Mouse (Mus musculus) embryo, embryonic 11.5 days (tissue): ENCODE results near the gene Cnih4.
A peak's percentile ranks its signal among the peaks of the same experiment; 100 is the strongest.

Experiments
- DNase-seq: peaks from one replicate; pipeline ENCODE4 v3.0.0-alpha.2; 2012; ENCODE audit warnings: low read depth, low spot score

Cnih4 gene

DNA sequence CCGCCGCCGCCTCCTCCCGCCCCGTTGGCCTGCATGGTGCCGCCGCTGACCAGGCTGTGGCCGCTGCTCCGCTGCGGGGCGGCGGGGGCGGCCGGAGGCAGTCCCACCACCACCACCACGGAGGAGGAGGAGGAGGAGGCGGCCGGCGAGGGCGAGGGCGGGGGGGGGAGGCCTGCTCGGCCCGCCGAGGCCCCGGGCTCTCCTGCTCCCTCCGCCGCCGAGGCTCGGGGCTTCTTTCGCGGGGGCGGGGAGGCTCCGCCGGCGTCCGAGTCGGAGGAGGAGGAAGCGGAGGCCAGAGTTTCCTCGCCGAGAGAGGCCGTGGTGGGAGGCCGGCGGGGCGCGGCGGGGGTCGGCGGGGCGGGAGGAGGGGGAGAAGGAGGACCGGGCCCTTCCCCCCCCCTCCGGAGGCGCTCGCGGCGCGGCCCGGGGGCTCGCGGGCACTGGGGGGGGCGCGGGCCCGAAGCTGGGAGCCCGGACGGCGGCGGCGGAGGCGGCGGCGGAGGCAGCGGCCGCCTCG is 67.0 kb downstream of the Cnih4 start:
- no peak for DNase-seq

DNA sequence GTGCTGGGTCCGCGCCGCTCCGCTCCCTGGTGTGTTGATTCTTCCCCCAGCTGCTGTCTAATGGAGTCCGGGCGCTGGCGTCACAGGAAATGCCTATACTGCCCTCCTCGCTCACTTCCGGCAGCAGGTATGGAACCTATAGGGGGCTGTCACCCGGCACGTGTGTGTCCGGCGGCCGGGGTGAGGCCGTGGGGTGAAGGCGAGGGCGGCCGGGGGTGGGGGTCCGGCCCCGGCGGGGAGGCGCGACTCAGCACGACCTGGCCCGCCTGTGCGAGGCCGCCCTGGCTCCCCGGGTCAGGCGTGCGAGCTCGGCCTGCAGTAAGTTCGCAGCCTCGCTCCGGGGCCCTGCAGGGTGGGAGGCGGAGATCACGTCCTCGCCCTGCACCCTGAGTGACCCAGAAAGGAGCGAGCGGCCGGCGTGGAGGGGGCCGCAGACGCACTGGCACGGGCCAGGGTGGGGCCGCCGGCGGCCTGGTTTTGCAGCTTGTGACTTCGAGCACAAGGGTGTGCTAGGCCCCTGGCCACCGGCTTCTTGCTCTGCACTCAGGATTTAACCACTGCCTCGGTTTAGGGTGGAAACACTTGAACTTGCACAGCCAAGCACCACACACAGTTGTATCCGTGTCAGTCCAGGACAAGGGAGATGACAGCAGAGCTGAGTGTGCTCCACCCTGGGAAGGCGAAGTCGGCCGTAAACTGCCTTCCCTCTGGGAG is 67.6 kb downstream of the Cnih4 start, which contains the start of gene Wdr26:
Gene Wdr26, minus strand, starts transcription at position 82 of the 714 bp plus-strand sequence.
- DNase-seq: peak; percentile 71

DNA sequence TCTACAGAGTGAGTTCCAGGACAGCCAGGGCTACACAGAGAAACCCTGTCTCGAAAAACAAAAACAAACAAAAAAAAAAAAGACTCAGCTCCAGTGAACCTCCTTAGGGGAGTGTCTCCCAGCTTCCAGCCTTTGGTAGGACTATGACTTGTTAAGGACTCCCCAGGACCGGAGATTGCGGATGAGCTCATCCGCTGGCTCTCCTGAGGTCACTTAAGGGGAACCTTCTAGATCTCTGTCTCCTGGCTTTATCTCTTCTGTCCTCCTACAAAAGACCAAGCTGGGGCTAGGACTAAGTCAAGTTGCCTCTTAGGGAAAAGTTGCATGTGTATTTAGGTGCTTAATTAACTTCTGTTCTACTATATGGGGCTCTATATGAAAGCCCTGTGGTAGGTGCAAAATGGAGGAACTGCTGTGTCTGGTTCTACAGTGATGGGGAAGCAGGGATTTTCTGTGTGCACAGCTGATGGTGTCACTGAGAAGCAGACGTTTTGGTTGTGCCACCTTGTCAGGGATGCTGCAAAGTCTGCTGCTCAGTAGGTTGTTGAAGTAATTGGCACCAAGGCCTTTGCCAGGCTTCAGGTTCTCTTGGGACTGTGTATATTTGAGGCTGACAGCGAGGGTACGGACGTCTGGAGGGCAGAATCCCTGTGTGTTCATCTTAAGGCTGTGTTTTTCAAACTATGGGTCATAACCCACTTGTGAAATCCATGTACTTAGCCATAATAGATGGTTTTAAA is 70.0 kb downstream of the Cnih4 start:
- no peak for DNase-seq

DNA sequence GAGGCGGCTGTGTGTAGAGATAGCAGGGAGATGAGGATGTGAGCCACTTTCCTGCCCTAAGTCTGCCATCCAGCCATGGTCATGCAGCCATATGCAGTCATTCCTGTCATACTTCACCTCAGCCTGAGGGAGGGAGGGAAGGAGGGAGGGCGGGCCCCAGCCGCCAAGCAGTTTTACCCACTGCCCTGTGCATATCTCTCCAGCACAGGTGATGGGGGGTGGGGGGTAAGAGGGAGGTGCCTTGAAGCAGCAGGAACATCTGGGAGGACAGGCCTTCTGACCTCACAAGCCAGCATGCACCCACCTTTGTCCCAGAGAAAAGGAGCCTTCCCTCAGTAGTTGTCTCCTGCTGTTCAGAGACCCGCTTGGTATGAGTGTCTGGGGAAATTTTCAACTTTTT is 71.8 kb downstream of the Cnih4 start:
- no peak for DNase-seq
